Mouse (Mus musculus) left cerebral cortex, adult 2 months (tissue): ENCODE results near the gene Gata5. TPM values are rescaled to one million over a fixed set of nuclear protein-coding genes. Genes with fewer than 3 reads are reported as not detected.

Source experiments
- DNase-seq, 2 experiments: peaks; one replicate each; pipeline ENCODE4 v3.0.0; 2021 to 2022; ENCODE audit warnings: low spot score in 2 of 2, mixed read lengths in 1 of 2; ENCODE audit errors: extremely low spot score in 1 of 2
- H3K27ac ChIP-seq: fragments of 200-600 bp; 2 replicates; pipeline ENCODE4 v1.8.1; 2022
- H3K4me3 ChIP-seq: fragments of 200-600 bp; 2 replicates; pipeline ENCODE4 v1.8.1; 2022
- CTCF ChIP-seq: fragments of 200-600 bp; IDR thresholded peaks from 2 replicates; pipeline ENCODE4 v1.8.1; 2022; ENCODE audit warnings: antibody characterized with exemption, mild to moderate bottlenecking, moderate library complexity
- intact Hi-C: fragments of 180-260 bp; cut with DNase I; formaldehyde crosslinking; loops from one replicate; pipeline ENCODE4 v1.15.1; 2025
- total RNA-seq, 2 experiments: library from RNA; stranded (reverse); gene quantifications; 2 replicates each; pipeline ENCODE4 v1.2.3; 2021

The Gata5 gene
- total RNA-seq, 2 experiments from 2014 or later: not detected

DNA sequence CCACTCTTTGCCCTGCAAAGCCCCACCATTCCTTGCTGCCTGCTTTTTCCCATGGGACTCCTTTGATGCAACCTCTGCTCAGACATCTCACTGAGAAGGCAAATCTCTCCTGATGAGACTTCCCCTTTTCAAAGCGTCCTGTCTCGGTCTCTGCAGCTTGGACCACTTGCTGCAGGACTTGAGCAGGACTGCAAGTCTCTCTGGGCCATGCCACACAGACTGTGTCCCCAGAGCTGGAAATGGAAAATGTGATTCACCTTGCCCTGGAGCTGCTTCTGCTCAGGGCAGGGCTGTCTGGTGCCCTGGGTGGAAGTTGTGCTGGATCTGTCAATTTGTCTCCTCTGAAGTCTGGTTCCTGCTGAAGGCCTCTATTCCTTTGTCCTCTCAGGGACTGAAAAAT, 7.7 kb upstream of the Gata5 start:
- H3K4me3 ChIP-seq: no peak overlapping the region
- DNase-seq: no peak
- TF ChIP-seq CTCF: no peak
- no peak overlapping the region for H3K27ac ChIP-seq
- intact Hi-C loops: no loop called here

- DNase-seq: no peak
- intact Hi-C loops: no loop called here
- TF ChIP-seq CTCF: no peak
- Histone ChIP-seq H3K4me3 (no peak overlapping the region), H3K27ac (no peak overlapping the region)
Observed at GRCm38 (mm10) chr2:180341229-180341628, 6.7 kb upstream of the Gata5 start.

- Histone ChIP-seq H3K27ac (no peak overlapping the region), H3K4me3 (no peak overlapping the region)
- intact Hi-C loops: no loop called here
- no peak for DNase-seq
- TF ChIP-seq CTCF: no peak
Observed at GRCm38 (mm10) chr2:180339886-180340285, 5.4 kb upstream of the Gata5 start.

DNA sequence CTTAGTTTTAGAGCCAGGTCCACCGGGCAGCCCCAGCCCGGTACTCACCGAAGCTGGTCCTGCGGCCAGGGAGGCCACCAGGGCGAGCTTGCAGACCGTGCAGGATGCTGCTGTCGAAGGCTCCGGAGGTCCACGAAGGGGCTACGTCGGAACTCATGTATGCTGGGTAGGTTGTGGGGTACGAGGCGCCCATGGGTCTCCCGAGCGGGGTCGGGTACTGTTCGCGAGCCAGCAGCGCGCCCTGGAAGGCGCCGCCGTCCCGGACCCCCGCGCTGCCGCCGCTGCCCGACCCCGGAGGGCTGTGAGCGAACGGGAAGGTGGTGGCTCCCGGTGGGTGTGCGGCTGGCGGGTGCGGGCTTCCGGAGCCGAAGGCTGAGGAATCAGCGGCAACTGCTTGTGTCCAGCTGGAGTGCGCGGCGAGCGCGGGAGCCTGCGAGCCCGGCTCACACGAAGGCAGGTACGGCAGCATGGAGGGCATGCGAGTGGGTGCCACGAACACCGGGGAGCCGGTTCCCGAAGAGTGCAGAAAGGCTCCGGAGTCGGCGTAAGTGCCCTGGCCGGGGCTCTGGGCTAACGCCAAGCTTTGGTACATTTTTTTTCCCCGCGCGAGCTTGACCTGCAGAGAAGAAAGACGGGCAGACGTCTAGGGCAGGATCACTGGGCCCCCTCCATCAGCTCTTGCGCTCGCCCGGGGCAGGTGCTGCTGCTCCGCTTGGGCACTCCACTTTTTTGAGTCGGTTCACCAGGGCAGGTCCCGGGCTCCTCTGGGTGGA, 535 bp downstream of the Gata5 start:
- Histone ChIP-seq H3K4me3 (no peak overlapping the region), H3K27ac (no peak overlapping the region)
- TF ChIP-seq CTCF: no peak
- intact Hi-C loops: no loop called here
- no peak for DNase-seq

GRCm38 (mm10) chr2:180329466-180329865, 5.0 kb downstream of the Gata5 start:
- Histone ChIP-seq H3K4me3 (no peak overlapping the region), H3K27ac (no peak overlapping the region)
- intact Hi-C loops: no loop called here
- no peak for TF ChIP-seq CTCF
- DNase-seq: no peak

DNA sequence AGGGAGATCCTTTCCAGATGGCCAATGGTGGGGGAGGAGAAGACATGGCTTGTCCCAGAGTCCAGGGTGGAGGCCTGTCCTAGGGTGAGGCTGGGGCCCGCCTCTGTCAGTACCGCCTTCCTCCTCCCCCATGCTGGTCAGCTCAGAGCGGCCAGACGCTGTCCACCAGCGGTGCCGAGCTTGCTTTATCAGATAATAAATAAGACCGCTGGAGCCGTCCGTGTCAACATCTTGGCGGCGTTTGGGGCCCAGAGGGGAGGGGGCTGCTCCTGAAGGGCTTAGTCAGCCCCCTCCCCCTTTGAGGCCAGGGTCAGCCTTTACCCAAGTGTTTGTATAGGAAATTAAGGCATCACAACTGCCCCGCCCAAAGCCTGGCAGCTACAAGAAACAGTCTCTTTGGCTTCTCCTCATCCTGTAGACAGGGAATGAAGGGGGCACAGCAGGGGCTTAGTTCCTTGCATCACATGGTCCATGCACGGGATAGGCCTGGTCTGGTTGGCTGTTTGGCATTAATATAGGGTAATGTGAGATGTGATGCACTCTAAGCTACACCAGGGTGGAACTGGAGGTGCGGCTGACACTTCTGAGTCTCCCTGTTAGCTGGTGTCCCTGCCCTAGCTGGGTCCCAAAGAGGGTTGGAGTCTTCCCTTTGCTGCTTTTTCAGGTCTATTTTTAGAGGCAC, 11.7 kb downstream of the Gata5 start:
- intact Hi-C loops: no loop called here

DNA sequence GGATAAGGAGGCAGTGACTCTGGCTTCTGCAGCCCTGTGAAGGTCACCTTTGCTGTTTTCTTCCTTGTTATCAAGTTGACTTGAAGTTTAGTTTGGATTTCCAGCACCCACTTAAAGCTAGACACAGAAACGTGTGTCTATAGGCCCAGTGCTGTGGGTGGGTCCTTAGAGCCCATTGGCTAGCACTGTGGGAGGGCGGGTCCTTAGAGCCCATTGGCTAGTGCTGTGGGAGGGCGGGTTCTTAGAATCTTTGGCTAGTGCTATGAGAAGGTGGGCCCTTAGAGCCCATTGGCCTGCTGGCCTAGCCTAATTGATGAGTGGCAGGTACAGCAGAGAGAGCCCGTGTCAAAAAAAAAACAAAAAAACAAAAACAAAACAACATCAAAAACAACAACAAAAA, 14.3 kb downstream of the Gata5 start:
- Histone ChIP-seq H3K4me3 (no peak overlapping the region), H3K27ac (no peak overlapping the region)
- no peak for TF ChIP-seq CTCF
- intact Hi-C loops: no loop called here
- no peak for DNase-seq

More for the DNA sequence above, 11.7 kb downstream of the Gata5 start:
- Histone ChIP-seq H3K4me3 (no peak overlapping the region), H3K27ac (no peak overlapping the region)
- no peak for TF ChIP-seq CTCF
- no peak for DNase-seq

DNA sequence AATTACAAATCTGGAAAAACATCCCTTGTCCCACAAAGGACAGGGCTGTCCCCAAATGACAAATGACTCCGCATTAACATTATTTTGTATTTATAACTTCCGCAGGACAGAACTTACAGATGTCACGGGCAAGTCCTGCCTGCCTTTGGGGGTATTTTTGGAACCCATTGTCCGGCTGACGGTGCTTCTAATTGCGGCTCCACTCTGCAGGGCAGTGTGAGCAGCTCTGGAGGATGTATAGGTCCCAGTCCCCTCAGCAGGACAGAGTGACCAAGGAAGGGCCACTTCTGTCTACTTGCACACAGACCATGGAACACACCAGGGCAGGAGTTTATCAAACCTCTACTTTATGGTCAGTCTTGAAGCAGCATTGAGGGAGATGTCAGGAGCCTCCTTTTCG, 16.9 kb downstream of the Gata5 start:
- DNase-seq: no peak
- intact Hi-C loops: no loop called here
- Histone ChIP-seq H3K27ac (no peak overlapping the region), H3K4me3 (no peak overlapping the region)
- TF ChIP-seq CTCF: no peak

GRCm38 (mm10) chr2:180314292-180314691, 20.2 kb downstream of the Gata5 start:
- intact Hi-C loops: no loop called here
- TF ChIP-seq CTCF: no peak
- no peak for DNase-seq
- H3K27ac ChIP-seq: no peak overlapping the region
- H3K4me3 ChIP-seq: no peak overlapping the region

- no peak for TF ChIP-seq CTCF
- Histone ChIP-seq H3K27ac (no peak overlapping the region), H3K4me3 (no peak overlapping the region)
- intact Hi-C loops: no loop called here
- DNase-seq: no peak
Observed at GRCm38 (mm10) chr2:180311147-180311546, 23.4 kb downstream of the Gata5 start.

GRCm38 (mm10) chr2:180307680-180308079, 26.8 kb downstream of the Gata5 start:
- H3K27ac ChIP-seq: no peak overlapping the region
- TF ChIP-seq CTCF: no peak
- H3K4me3 ChIP-seq: no peak overlapping the region
- intact Hi-C loops: no loop called here
- DNase-seq: no peak

DNA sequence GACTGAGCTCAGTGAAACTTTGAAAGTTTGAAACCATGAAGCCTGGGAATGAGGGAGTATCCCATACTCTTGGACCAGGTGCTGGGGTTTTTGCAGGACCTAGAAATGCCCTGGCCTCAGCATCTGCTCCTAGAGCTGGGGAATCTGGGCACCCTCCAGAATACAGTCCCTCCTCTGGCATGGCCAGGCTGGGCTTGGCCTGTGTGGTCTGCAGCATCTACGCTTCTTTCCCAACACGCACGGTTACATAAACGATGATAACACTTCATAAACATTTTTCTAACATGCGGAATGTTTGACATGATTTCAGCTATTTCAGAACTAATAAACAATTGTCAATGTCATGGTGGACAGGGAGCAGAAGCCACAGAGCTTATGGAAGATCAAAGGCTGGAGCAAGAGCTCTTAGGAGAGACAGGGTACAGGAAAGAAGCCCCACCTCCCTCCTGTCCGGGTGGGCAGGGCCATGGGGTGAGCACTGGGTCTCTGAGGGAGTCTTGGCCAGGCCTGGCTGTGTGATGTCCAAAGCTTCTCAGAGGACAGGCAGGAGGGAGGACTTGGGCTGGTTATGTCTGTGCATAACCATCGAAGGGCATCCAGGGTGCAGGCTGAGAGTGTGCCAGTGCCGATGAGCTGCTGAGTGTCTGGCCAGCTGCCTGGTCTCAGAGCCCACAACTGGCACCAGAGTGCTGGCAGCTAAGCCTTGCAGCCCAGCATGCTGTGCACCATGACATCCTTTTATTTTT, 27.9 kb downstream of the Gata5 start:
- intact Hi-C loops: no loop called here
- H3K27ac ChIP-seq: no peak overlapping the region
- TF ChIP-seq CTCF: no peak
- no peak overlapping the region for H3K4me3 ChIP-seq
- DNase-seq: no peak
